Mouse (Mus musculus) midbrain, postnatal 0 days (tissue): Measurements from ENCODE around the gene Sfrp2. TPM values are rescaled to one million over a fixed set of nuclear protein-coding genes. Genes with fewer than 3 reads are reported as not detected.

Experiments
- ATAC-seq: fragments of 200-750 bp; cut with Nextera tagmentation; 2 replicates; pipeline ENCODE4 v1.8.0; 2017; ENCODE audit warnings: moderate number of reproducible peaks, mild to moderate bottlenecking, moderate TSS enrichment, moderate library complexity; ENCODE audit not compliant: low FRiP score
- DNase-seq: peaks from one replicate; pipeline ENCODE4 v3.0.0-alpha.2; 2015; ENCODE audit warnings: low spot score
- H3K27ac ChIP-seq: fragments of 300-500 bp; sonication (generic); 2 replicates; pipeline ENCODE4 v1.5.1; 2014; ENCODE audit warnings: low read depth, mild to moderate bottlenecking, low read length, mixed read lengths
- H3K27me3 ChIP-seq: fragments of 300-500 bp; sonication (generic); 2 replicates; pipeline ENCODE4 v1.6.1; 2014; ENCODE audit warnings: low read length, control low read depth, mixed read lengths; ENCODE audit not compliant: insufficient read depth
- H3K36me3 ChIP-seq: fragments of 300-500 bp; sonication (generic); 2 replicates; pipeline ENCODE4 v1.6.1; 2014; ENCODE audit warnings: low read length, control low read depth, mixed read lengths; ENCODE audit not compliant: insufficient read depth
- H3K4me1 ChIP-seq: fragments of 300-500 bp; sonication (generic); 2 replicates; pipeline ENCODE4 v1.6.1; 2014; ENCODE audit warnings: mild to moderate bottlenecking, control low read depth, antibody characterized with exemption, low read length, mixed read lengths; ENCODE audit not compliant: insufficient read depth
- H3K4me2 ChIP-seq: fragments of 300-500 bp; sonication (generic); 2 replicates; pipeline ENCODE4 v1.6.1; 2014; ENCODE audit warnings: low read depth, mild to moderate bottlenecking, low read length, mixed read lengths; ENCODE audit not compliant: poor library complexity, severe bottlenecking
- H3K4me3 ChIP-seq: fragments of 300-500 bp; sonication (generic); 2 replicates; pipeline ENCODE4 v1.5.1; 2014; ENCODE audit warnings: low read depth, mild to moderate bottlenecking, low read length, moderate library complexity
- H3K9ac ChIP-seq: fragments of 300-500 bp; sonication (generic); replicated peaks from 2 replicates; pipeline ENCODE4 v1.6.1; 2014; ENCODE audit warnings: mild to moderate bottlenecking, low read length, moderate library complexity, mixed read lengths; ENCODE audit not compliant: poor library complexity, severe bottlenecking
- H3K9me3 ChIP-seq: fragments of 300-500 bp; sonication (generic); 2 replicates; pipeline ENCODE4 v1.6.1; 2016; ENCODE audit warnings: low read length, control low read depth
- CTCF ChIP-seq: IDR thresholded peaks from 2 replicates; pipeline ENCODE4 v1.5.1; 2016; ENCODE audit warnings: antibody characterized with exemption, mild to moderate bottlenecking
- WGBS: fragments of 180-500 bp; shearing (Covaris S2); extraction: QIAGEN DNeasy Blood & Tissue Kit; methylation state at CpG from one replicate; pipeline ENCODE4 v1.1.7; 2014; 5-methylcytosine and 5-hydroxymethylcytosine counted together
- polyA plus RNA-seq: library from polyadenylated mRNA; unstranded; fragments of >200 nt; fragmentation: Nextera tagmentation; extraction: Ambion mirVana; gene quantifications from 2 replicates; pipeline ENCODE4 v1.2.1, GENCODE M21; 2015
- total RNA-seq: library from RNA; depleted of rRNA; stranded (reverse); fragments of >200 nt; gene quantifications from 2 replicates; pipeline ENCODE4 v1.2.3, GENCODE M21; 2014

Sfrp2 gene
- total and polyA plus RNA-seq, 2 experiments from 2014 or later: 34.1 to 70.0 TPM

GRCm38 (mm10) chr3:83733985-83734384 lies 32.1 kb upstream of the Sfrp2 start:
- Histone ChIP-seq H3K4me2 (no peak overlapping the region), H3K36me3 (no peaks in the 10 kb centered on the region), H3K27me3 (no peaks in the 10 kb centered on the region), H3K27ac (no peak overlapping the region), H3K4me1 (no peaks in the 10 kb centered on the region), H3K4me3 (no peak overlapping the region), H3K9me3 (no peaks in the 10 kb centered on the region), H3K9ac (no peak overlapping the region)
- no peak for TF ChIP-seq CTCF
- peak; percentile 21 for DNase-seq
- WGBS: 83% methylated on average over 8 of the region's 8 CpGs
- no peak for ATAC-seq

GRCm38 (mm10) chr3:83736980-83737379 lies 29.1 kb upstream of the Sfrp2 start:
- H3K27me3 ChIP-seq: no peaks in the 10 kb centered on the region
- no peak for ATAC-seq
- no peak overlapping the region for H3K9ac ChIP-seq
- TF ChIP-seq CTCF: no peak
- no peak overlapping the region for H3K4me3 ChIP-seq
- H3K36me3 ChIP-seq: no peaks in the 10 kb centered on the region
- DNase-seq: no peak
- no peak overlapping the region for H3K4me2 ChIP-seq
- no peak overlapping the region for H3K27ac ChIP-seq
- H3K9me3 ChIP-seq: no peaks in the 10 kb centered on the region
- WGBS: 98% methylated on average over 4 of the region's 4 CpGs
- no peaks in the 10 kb centered on the region for H3K4me1 ChIP-seq

- WGBS: 77% methylated on average over 2 of the region's 2 CpGs
- peak; percentile 20 for DNase-seq
- Histone ChIP-seq H3K9me3 (no peaks in the 10 kb centered on the region), H3K4me2 (no peak overlapping the region), H3K36me3 (no peaks in the 10 kb centered on the region), H3K27me3 (no peaks in the 10 kb centered on the region), H3K27ac (no peak overlapping the region), H3K4me1 (no peaks in the 10 kb centered on the region), H3K4me3 (no peak overlapping the region), H3K9ac (no peak overlapping the region)
- no peak for ATAC-seq
- no peak for TF ChIP-seq CTCF
Measured at GRCm38 (mm10) chr3:83740246-83740645, 25.9 kb upstream of the Sfrp2 start.

- H3K9me3 ChIP-seq: no peaks in the 10 kb centered on the region
- no peak overlapping the region for H3K4me2 ChIP-seq
- H3K9ac ChIP-seq: no peak overlapping the region
- H3K36me3 ChIP-seq: no peaks in the 10 kb centered on the region
- no peak overlapping the region for H3K27ac ChIP-seq
- TF ChIP-seq CTCF: no peak
- no peak overlapping the region for H3K4me3 ChIP-seq
- ATAC-seq (no peak), DNase-seq (no peak)
- no peaks in the 10 kb centered on the region for H3K4me1 ChIP-seq
- 94% methylated on average over 4 of the region's 4 CpGs for WGBS
- no peaks in the 10 kb centered on the region for H3K27me3 ChIP-seq
Measured at GRCm38 (mm10) chr3:83747276-83747675, 18.8 kb upstream of the Sfrp2 start.

- Histone ChIP-seq H3K36me3 (no peaks in the 10 kb centered on the region), H3K4me2 (no peak overlapping the region), H3K9ac (no peak overlapping the region), H3K9me3 (no peaks in the 10 kb centered on the region), H3K4me3 (no peak overlapping the region), H3K27me3 (no peaks in the 10 kb centered on the region), H3K4me1 (no peaks in the 10 kb centered on the region), H3K27ac (no peak overlapping the region)
- DNase-seq (no peak), ATAC-seq (no peak)
- no peak for TF ChIP-seq CTCF
- 81% methylated on average over 5 of the region's 5 CpGs for WGBS
Measured at GRCm38 (mm10) chr3:83747895-83748294, 18.2 kb upstream of the Sfrp2 start.

- no peak overlapping the region for H3K27ac ChIP-seq
- ATAC-seq (no peak), DNase-seq (peak; percentile 30)
- no peak overlapping the region for H3K4me3 ChIP-seq
- no peaks in the 10 kb centered on the region for H3K27me3 ChIP-seq
- H3K4me2 ChIP-seq: no peak overlapping the region
- no peaks in the 10 kb centered on the region for H3K36me3 ChIP-seq
- no peaks in the 10 kb centered on the region for H3K9me3 ChIP-seq
- no peak overlapping the region for H3K9ac ChIP-seq
- WGBS: 49% methylated on average over 2 of the region's 2 CpGs
- H3K4me1 ChIP-seq: no peaks in the 10 kb centered on the region
- peak; percentile 51 for TF ChIP-seq CTCF
Measured at GRCm38 (mm10) chr3:83751625-83752024, 14.5 kb upstream of the Sfrp2 start.
